Mouse (Mus musculus): ENCODE measurements at regions not wholly inside any gene's neighbourhood (a gene's known extent, or its start where the extent isn't known, plus 50 kb on each side); places are given as distances from the start of the nearest gene placed in this dataset.

- no peak for DNase-seq (ENCODE audit: low spot score in 2 of 2)
Observed at GRCm38 (mm10) chr19:54462480-54462879, 418.5 kb downstream of the Adra2a start.

GRCm38 (mm10) chr19:54470034-54470433, 426.1 kb downstream of the Adra2a start:
- no peak for DNase-seq (ENCODE audit: low spot score in 2 of 2)

- no peak for DNase-seq (ENCODE audit: low spot score in 2 of 2)
Observed at GRCm38 (mm10) chr19:54498066-54498465, 454.1 kb downstream of the Adra2a start.

GRCm38 (mm10) chr19:54533858-54534257, 489.9 kb downstream of the Adra2a start:
- DNase-seq (ENCODE audit: low spot score in 2 of 2): no peak

- no peak for DNase-seq (ENCODE audit: low spot score in 2 of 2)
Observed at GRCm38 (mm10) chr19:54555351-54555750, 511.4 kb downstream of the Adra2a start.

GRCm38 (mm10) chr19:54557984-54558383, 514.0 kb downstream of the Adra2a start:
- DNase-seq (ENCODE audit: low spot score in 2 of 2): no peak

- no peak for DNase-seq (ENCODE audit: low spot score in 2 of 2)
Observed at GRCm38 (mm10) chr19:54583574-54583973, 539.6 kb downstream of the Adra2a start.

GRCm38 (mm10) chr19:54584687-54585237, 540.8 kb downstream of the Adra2a start:
- no peak for DNase-seq (ENCODE audit: low spot score in 2 of 2)

GRCm38 (mm10) chr19:54585326-54585725, 541.4 kb downstream of the Adra2a start:
- no peak for DNase-seq (ENCODE audit: low spot score in 2 of 2)

- no peak for DNase-seq (ENCODE audit: low spot score in 2 of 2)
Observed at GRCm38 (mm10) chr19:54603345-54603744, 523.7 kb downstream of the Gpam start.

- DNase-seq (ENCODE audit: low spot score in 2 of 2): no peak
Observed at GRCm38 (mm10) chr19:54605346-54605745, 521.7 kb downstream of the Gpam start.

GRCm38 (mm10) chr19:54616924-54617323, 510.1 kb downstream of the Gpam start:
- no peak for DNase-seq (ENCODE audit: low spot score in 2 of 2)

All from thymus, postnatal 10 days (tissue).